8 mouse cellular contexts compared by ENCODE assay signal in the genomic region with DNA sequence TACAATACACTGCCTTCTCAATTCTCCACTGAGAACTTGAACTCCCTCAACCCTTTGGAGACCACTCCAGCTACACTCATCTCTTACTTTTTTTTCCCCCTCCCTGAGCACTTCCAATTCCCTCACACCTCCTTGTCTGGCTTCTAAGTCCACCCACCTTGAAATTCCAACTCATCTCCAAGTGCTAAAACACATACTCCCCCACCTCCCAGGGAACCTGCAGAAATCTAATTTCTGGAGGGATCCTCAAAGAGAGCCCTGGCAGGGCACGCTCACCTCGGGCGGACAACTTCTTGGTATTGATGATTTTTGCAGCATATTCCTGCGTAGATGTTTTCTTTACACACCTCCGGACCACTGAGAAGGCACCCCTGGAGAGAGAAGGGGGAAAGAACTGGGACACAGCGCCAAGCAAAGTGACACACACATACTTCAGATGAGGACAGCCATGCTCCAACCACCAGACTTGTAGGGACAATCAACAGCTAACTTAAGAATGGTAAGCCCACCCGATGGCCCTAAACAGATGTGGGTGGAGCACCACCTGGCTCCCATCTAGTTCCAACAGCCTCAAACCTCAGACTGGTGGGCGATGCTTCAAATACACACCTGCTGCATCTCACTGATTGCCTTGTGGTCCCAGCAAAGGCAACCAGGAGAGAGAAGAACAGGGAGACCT. TPM values are rescaled to one million over a fixed set of nuclear protein-coding genes. Genes with fewer than 3 reads are reported as not detected.
DNase-seq lines count a peak whose midpoint lies in the region; ATAC-seq and TF ChIP-seq lines count a peak whose summit lies in the region.

No protein-coding gene starts in this region.

- H3K4me1 ChIP-seq in heart, adult 2 months (ENCODE audit: control insufficient read depth, insufficient read depth, low read length), result peaks cover 14% of the 10 kb centered on the region
- H3K4me1 ChIP-seq in limb, embryonic 12.5 days (replicated peaks), result peaks cover 44% of the 10 kb centered on the region
- H3K4me1 ChIP-seq in stomach, embryonic 16.5 days (ENCODE audit: control insufficient read depth, insufficient read depth, low read length), result peaks cover 14% of the 10 kb centered on the region

- H3K27me3 ChIP-seq in heart, adult 2 months (ENCODE audit: control insufficient read depth, insufficient read depth, low read length), result no peaks in the 10 kb centered on the region
- no peaks in the 10 kb centered on the region for H3K27me3 ChIP-seq in limb, embryonic 12.5 days
- no peaks in the 10 kb centered on the region for H3K27me3 ChIP-seq in stomach, embryonic 16.5 days (ENCODE audit: control insufficient read depth, insufficient read depth, low read length)

- no peak for TF ChIP-seq CTCF in heart, adult 2 months (IDR thresholded peaks at IDR 0.05)

- WGBS in heart, adult 2 months, result 67% methylated on average over 8 of the region's 8 CpGs
- WGBS in limb, embryonic 12.5 days, result 71% methylated on average over 8 of the region's 8 CpGs
- 67% methylated on average over 8 of the region's 8 CpGs for WGBS in stomach, embryonic 16.5 days

- no peaks in the 10 kb centered on the region for H3K9me3 ChIP-seq in limb, embryonic 12.5 days
- no peaks in the 10 kb centered on the region for H3K9me3 ChIP-seq in stomach, embryonic 16.5 days (replicated peaks; ENCODE audit: control insufficient read depth, low read length)

- TF ChIP-seq POLR2A in heart, adult 2 months (IDR thresholded peaks at IDR 0.05; ENCODE audit: insufficient read depth, low read depth, low read length), result no peak

- peaks cover 6% of the 10 kb centered on the region for H3K79me2 ChIP-seq in heart, adult 2 months (replicated peaks; ENCODE audit: control insufficient read depth, insufficient read depth, low read length)

- H3K27ac ChIP-seq in heart, adult 2 months, result no peak overlapping the region; the same call in 1 of the 2 replicates
- H3K27ac ChIP-seq in limb, embryonic 12.5 days, result 0 out of 2 replicates have a peak overlapping the region, but pooled peaks have one; percentile 20
- 0 out of 2 replicates have a peak overlapping the region, but pooled peaks have one; percentile 67 for H3K27ac ChIP-seq in stomach, embryonic 16.5 days (ENCODE audit: low read length)

- DNase-seq in heart, adult 2 months, result no peak
- DNase-seq in heart, postnatal 25 days (ENCODE audit: low spot score), result no peak
- peak; percentile 39 for DNase-seq in thymus, postnatal 0 days (ENCODE audit: low spot score)
- no peak for DNase-seq in thymus, adult 18-20 months
- DNase-seq in spleen, postnatal 14 days (ENCODE audit: low spot score in 2 of 2), result no peak

- TF ChIP-seq EP300 in heart, adult 2 months (IDR thresholded peaks at IDR 0.05; ENCODE audit: insufficient read depth, low read depth, low read length), result no peak

- H3K4me2 ChIP-seq in limb, embryonic 12.5 days, result peak overlapping the region; percentile 85
- peak overlapping the region; percentile 67 for H3K4me2 ChIP-seq in stomach, embryonic 16.5 days (ENCODE audit: low read depth, low read length)

- peaks cover 3% of the 10 kb centered on the region; the same call in 1 of the 2 replicates for H3K36me3 ChIP-seq in heart, adult 2 months (ENCODE audit: control insufficient read depth, insufficient read depth, low read length)
- H3K36me3 ChIP-seq in limb, embryonic 12.5 days, result peaks cover 48% of the 10 kb centered on the region
- no peaks in the 10 kb centered on the region; the same call in none of the 2 replicates for H3K36me3 ChIP-seq in stomach, embryonic 16.5 days (ENCODE audit: control insufficient read depth, insufficient read depth, low read length)

- H3K9ac ChIP-seq in heart, adult 2 months (ENCODE audit: low read depth, low read length), result peak overlapping the region; percentile 97
- H3K9ac ChIP-seq in limb, embryonic 12.5 days (replicated peaks), result peak overlapping the region; percentile 85
- peak overlapping the region; percentile 85 for H3K9ac ChIP-seq in stomach, embryonic 16.5 days (ENCODE audit: low read length)

- no peak for ATAC-seq in limb, embryonic 12.5 days (ENCODE audit: insufficient number of reproducible peaks, insufficient read depth, low FRiP score, low TSS enrichment, low read depth)
- ATAC-seq in stomach, embryonic 16.5 days (ENCODE audit: insufficient read depth, low FRiP score), result no peak
- no peak for ATAC-seq in CD4-positive, CD25-positive, alpha-beta regulatory T cell, adult 4 months

- intact Hi-C loops in heart, adult 2 months (cut with DNase I), result no loop called here
- intact Hi-C loops in heart, postnatal 25 days (cut with DNase I), result no loop called here

- H3K4me3 ChIP-seq in heart, adult 2 months, result peak overlapping the region; percentile 90
- peak overlapping the region; percentile 87 for H3K4me3 ChIP-seq in limb, embryonic 12.5 days (replicated peaks)
- peak overlapping the region; percentile 74 for H3K4me3 ChIP-seq in stomach, embryonic 16.5 days (replicated peaks; ENCODE audit: low read length)

RNA-seq across cellular contexts. Expression of a gene that starts 1.5 kb away (rescaled TPM):
- total RNA-seq in heart, adult 2 months (2021), result 10 to 100 TPM; 36.8 to 41.0 TPM
- polyA plus RNA-seq in heart, adult 2 months (2012; rRNA removed), result 37.0 and 54.6 TPM in 2 replicates
- total RNA-seq in heart, postnatal 25 days (2021), result 10 to 100 TPM; 50.4 to 59.5 TPM
- 53.2 and 56.4 TPM in 2 replicates for polyA plus RNA-seq in thymus, postnatal 0 days (2015; fragmentation: Nextera tagmentation; extraction: Ambion mirVana)
- polyA plus RNA-seq in limb, embryonic 12.5 days (2016; fragmentation: Nextera tagmentation; extraction: Ambion mirVana), result 59.0 and 67.8 TPM in 2 replicates
- 43.7 and 45.3 TPM in 2 replicates for polyA plus RNA-seq in stomach, embryonic 16.5 days (2015; fragmentation: Nextera tagmentation; extraction: Ambion mirVana)
- polyA plus RNA-seq in CD4-positive, CD25-positive, alpha-beta regulatory T cell, adult 4 months (2017; shearing (Covaris generic)), result 10 to 100 TPM; 32.6 to 37.8 TPM

RNA-seq across cellular contexts. Expression of a gene that starts 44.1 kb away (rescaled TPM):
- 1 to 10 TPM; 3.4 to 6.2 TPM for total RNA-seq in heart, adult 2 months (2021)
- polyA plus RNA-seq in heart, adult 2 months (2012; rRNA removed), result 1.8 and 3.5 TPM in 2 replicates
- total RNA-seq in heart, postnatal 25 days (2021), result 1 to 10 TPM; 4.5 to 4.6 TPM
- 3.5 and 3.7 TPM in 2 replicates for polyA plus RNA-seq in thymus, postnatal 0 days (2015; fragmentation: Nextera tagmentation; extraction: Ambion mirVana)
- polyA plus RNA-seq in limb, embryonic 12.5 days (2016; fragmentation: Nextera tagmentation; extraction: Ambion mirVana), result 0.64 and 0.68 TPM in 2 replicates
- 1.9 and 2.8 TPM in 2 replicates for polyA plus RNA-seq in stomach, embryonic 16.5 days (2015; fragmentation: Nextera tagmentation; extraction: Ambion mirVana)
- not detected for polyA plus RNA-seq in CD4-positive, CD25-positive, alpha-beta regulatory T cell, adult 4 months (2017; shearing (Covaris generic))

RNA-seq across cellular contexts. Expression of a gene that starts 58.0 kb away (rescaled TPM):
- total RNA-seq in heart, adult 2 months (2021), result 1 to 10 TPM; 8.3 to 8.5 TPM
- 15.5 and 23.7 TPM in 2 replicates for polyA plus RNA-seq in heart, adult 2 months (2012; rRNA removed)
- total RNA-seq in heart, postnatal 25 days (2021), result 10 to 100 TPM; 10.0 to 12.6 TPM
- 9.2 and 9.8 TPM in 2 replicates for polyA plus RNA-seq in thymus, postnatal 0 days (2015; fragmentation: Nextera tagmentation; extraction: Ambion mirVana)
- polyA plus RNA-seq in limb, embryonic 12.5 days (2016; fragmentation: Nextera tagmentation; extraction: Ambion mirVana), result 29.6 and 33.1 TPM in 2 replicates
- 23.7 and 24.4 TPM in 2 replicates for polyA plus RNA-seq in stomach, embryonic 16.5 days (2015; fragmentation: Nextera tagmentation; extraction: Ambion mirVana)
- 10 to 100 TPM; 12.9 to 13.7 TPM for polyA plus RNA-seq in CD4-positive, CD25-positive, alpha-beta regulatory T cell, adult 4 months (2017; shearing (Covaris generic))
